Mouse (Mus musculus) CH12.LX (cell line): ENCODE measurements around the gene Ccdc148. TPM values are rescaled to one million over a fixed set of nuclear protein-coding genes. Genes with fewer than 3 reads are reported as not detected.

Experiments
- DNase-seq: peaks from one replicate; pipeline ENCODE4 v3.0.0-alpha.2; 2013; ENCODE audit errors: extremely low read depth
- H3K27ac ChIP-seq: 2 replicates; pipeline ENCODE4 v1.5.1; 2012; ENCODE audit warnings: low read depth, mild to moderate bottlenecking, control low read depth, moderate library complexity; ENCODE audit not compliant: insufficient read depth
- H3K27me3 ChIP-seq: replicated peaks from 2 replicates; pipeline ENCODE3; 2012; ENCODE audit warnings: inconsistent platforms
- H3K36me3 ChIP-seq, 2 experiments: replicated peaks in 1 of 2; 2 replicates each; pipeline versions ENCODE3 to v1.6.1; 2012; ENCODE audit warnings: inconsistent platforms in 1 of 2, low read length in 1 of 2, mild to moderate bottlenecking in 1 of 2, mixed read lengths in 1 of 2, moderate library complexity in 1 of 2; ENCODE audit not compliant: control insufficient read depth in 1 of 2, insufficient read depth in 1 of 2
- H3K4me1 ChIP-seq, 2 experiments: 2 replicates each; pipeline ENCODE4 v1.6.1; 2012; ENCODE audit warnings: inconsistent platforms in 1 of 2, moderate library complexity in 1 of 2; ENCODE audit not compliant: insufficient read depth in 2 of 2, control insufficient read depth in 1 of 2
- H3K4me2 ChIP-seq: 2 replicates; pipeline ENCODE4 v1.6.1; 2012; ENCODE audit warnings: low read depth, mild to moderate bottlenecking, control low read depth; ENCODE audit not compliant: poor library complexity, insufficient read depth, severe bottlenecking
- H3K4me3 ChIP-seq, 3 experiments: fragments of 150-350 bp in 1 of 3; sonication (generic) in 1 of 3; replicated peaks in 1 of 3; 2 replicates each; pipeline versions ENCODE3 to v1.5.1; 2011 to 2012; ENCODE audit warnings: low read depth in 2 of 3, low read length in 2 of 3, mild to moderate bottlenecking in 2 of 3, moderate library complexity in 2 of 3, control low read depth in 1 of 3, improper control_type of control experiment in 1 of 3, inconsistent platforms in 1 of 3, mixed read lengths in 1 of 3; ENCODE audit not compliant: poor library complexity in 1 of 3
- H3K79me2 ChIP-seq: replicated peaks from 2 replicates; pipeline ENCODE4 v1.6.1; 2012; ENCODE audit warnings: mild to moderate bottlenecking, moderate library complexity; ENCODE audit not compliant: control insufficient read depth, poor library complexity, insufficient read depth, severe bottlenecking; ENCODE audit errors: extremely low read depth
- H3K9ac ChIP-seq: 2 replicates; pipeline ENCODE4 v1.6.1; 2012; ENCODE audit warnings: low read depth, mild to moderate bottlenecking, control low read depth, moderate library complexity; ENCODE audit not compliant: insufficient read depth
- H3K9me3 ChIP-seq: replicated peaks from 2 replicates; pipeline ENCODE3; 2012; ENCODE audit warnings: low read length, inconsistent platforms, mixed read lengths
- BHLHE40 ChIP-seq: IDR thresholded peaks from 2 replicates; pipeline ENCODE4 v1.6.1; 2011; ENCODE audit warnings: mild to moderate bottlenecking, low read depth, low read length, improper control_type of control experiment
- CHD1 ChIP-seq: IDR thresholded peaks from 2 replicates; pipeline ENCODE4 v1.6.1; 2012; ENCODE audit warnings: low read depth, low read length, improper control_type of control experiment, inconsistent platforms
- CHD2 ChIP-seq: IDR thresholded peaks from 2 replicates; pipeline ENCODE4 v1.6.1; 2011; ENCODE audit warnings: low read length, improper control_type of control experiment
- CTCF ChIP-seq, 2 experiments: IDR thresholded peaks in 1 of 2; conservative IDR thresholded peaks in 1 of 2; 2 replicates each; pipeline ENCODE4 v1.5.1; 2011 to 2012; ENCODE audit warnings: low read depth in 2 of 2, low read length in 2 of 2, improper control_type of control experiment in 1 of 2, inconsistent platforms in 1 of 2, mild to moderate bottlenecking in 1 of 2, moderate library complexity in 1 of 2
- E2F4 ChIP-seq: IDR thresholded peaks from 2 replicates; pipeline ENCODE4 v1.6.1; 2011; ENCODE audit warnings: low read depth, low read length, improper control_type of control experiment; ENCODE audit not compliant: insufficient replicate concordance
- GABPA ChIP-seq: IDR thresholded peaks from 2 replicates; pipeline ENCODE4 v1.6.1; 2012; ENCODE audit warnings: low read depth, low read length, improper control_type of control experiment, inconsistent platforms; ENCODE audit not compliant: insufficient replicate concordance
- HCFC1 ChIP-seq: IDR thresholded peaks from 2 replicates; pipeline ENCODE4 v1.6.1; 2012; ENCODE audit warnings: low read depth, mild to moderate bottlenecking, inconsistent platforms, low read length, improper control_type of control experiment
- JUN ChIP-seq: IDR thresholded peaks from 2 replicates; pipeline ENCODE4 v1.6.1; 2011; ENCODE audit warnings: low read depth, mild to moderate bottlenecking, low read length, improper control_type of control experiment, moderate library complexity; ENCODE audit not compliant: insufficient read depth
- JUND ChIP-seq: conservative IDR thresholded peaks from 2 replicates; pipeline ENCODE4 v1.6.1; 2011; ENCODE audit warnings: low read depth, low read length, improper control_type of control experiment
- MAFK ChIP-seq: IDR thresholded peaks from 2 replicates; pipeline ENCODE4 v1.6.1; 2011; ENCODE audit warnings: low read length, improper control_type of control experiment; ENCODE audit not compliant: insufficient replicate concordance
- MAX ChIP-seq: IDR thresholded peaks from 2 replicates; pipeline ENCODE4 v1.6.1; 2011; ENCODE audit warnings: low read length, improper control_type of control experiment
- MAZ ChIP-seq: IDR thresholded peaks from 2 replicates; pipeline ENCODE4 v1.6.1; 2012; ENCODE audit warnings: low read depth, mild to moderate bottlenecking, inconsistent platforms, low read length, improper control_type of control experiment, moderate library complexity
- MEF2A ChIP-seq: IDR thresholded peaks from 2 replicates; pipeline ENCODE4 v1.6.1; 2014; ENCODE audit warnings: low read depth, mild to moderate bottlenecking, inconsistent platforms, low read length, improper control_type of control experiment, borderline replicate concordance
- NELFE ChIP-seq: IDR thresholded peaks from 2 replicates; pipeline ENCODE4 v1.6.1; 2011; ENCODE audit warnings: low read depth, low read length, improper control_type of control experiment
- PAX5 ChIP-seq: IDR thresholded peaks from 2 replicates; pipeline ENCODE4 v1.6.1; 2012; ENCODE audit warnings: low read length, inconsistent platforms, mixed read lengths
- POLR2A ChIP-seq: IDR thresholded peaks from 2 replicates; pipeline ENCODE4 v1.6.1; 2011; ENCODE audit warnings: low read depth, mild to moderate bottlenecking, improper control_type of control experiment, low read length
- RAD21 ChIP-seq: IDR thresholded peaks from 2 replicates; pipeline ENCODE4 v1.6.1; 2011; ENCODE audit warnings: low read depth, mild to moderate bottlenecking, low read length, improper control_type of control experiment, moderate library complexity
- SMC3 ChIP-seq: IDR thresholded peaks from 2 replicates; pipeline ENCODE4 v1.6.1; 2011; ENCODE audit warnings: low read depth, low read length, improper control_type of control experiment
- TBP ChIP-seq: conservative IDR thresholded peaks from 2 replicates; pipeline ENCODE4 v1.6.1; 2011; ENCODE audit warnings: low read depth, low read length, improper control_type of control experiment
- TCF12 ChIP-seq: IDR thresholded peaks from 2 replicates; pipeline ENCODE4 v1.6.1; 2014; ENCODE audit warnings: low read depth, mild to moderate bottlenecking, inconsistent platforms, low read length, improper control_type of control experiment
- UBTF ChIP-seq: IDR thresholded peaks from 2 replicates; pipeline ENCODE4 v1.6.1; 2012; ENCODE audit warnings: low read depth, mild to moderate bottlenecking, inconsistent platforms, low read length, improper control_type of control experiment, moderate library complexity
- USF1 ChIP-seq: IDR thresholded peaks from 2 replicates; pipeline ENCODE4 v1.6.1; 2014; ENCODE audit warnings: low read depth, mild to moderate bottlenecking, inconsistent platforms, low read length, improper control_type of control experiment
- USF2 ChIP-seq: conservative IDR thresholded peaks from 2 replicates; pipeline ENCODE4 v1.6.1; 2011; ENCODE audit warnings: low read depth, low read length, improper control_type of control experiment
- ZC3H11A ChIP-seq: IDR thresholded peaks from 2 replicates; pipeline ENCODE4 v1.6.1; 2012; ENCODE audit warnings: low read depth, mild to moderate bottlenecking, inconsistent platforms, low read length, improper control_type of control experiment
- ZKSCAN1 ChIP-seq: IDR thresholded peaks from 2 replicates; pipeline ENCODE4 v1.6.1; 2012; ENCODE audit warnings: low read depth, inconsistent platforms, low read length, improper control_type of control experiment, borderline replicate concordance
- ZNF384 ChIP-seq: IDR thresholded peaks from 2 replicates; pipeline ENCODE4 v1.6.1; 2012; ENCODE audit warnings: low read depth, low read length, improper control_type of control experiment, inconsistent platforms
- dilution Hi-C: fragments of 300-500 bp; cut with MboI; formaldehyde crosslinking; loops from 2 replicates; pipeline ENCODE4 v1.14.3; 2020; ENCODE audit warnings: low sequenced_read_pairs; ENCODE audit not compliant: extremely low pct_unique_long_range_greater_than_20kb, extremely low pct_ligation_motif_present
- in situ Hi-C: fragments of 300-500 bp; cut with MboI; formaldehyde crosslinking; loops from 3 replicates; pipeline ENCODE4 v1.14.3; 2019; ENCODE audit warnings: low sequenced_read_pairs, low pct_ligation_motif_present, low pct_unique_long_range_greater_than_20kb, mixed read lengths
- polyA plus RNA-seq: library from polyadenylated mRNA; unstranded; fragments of >175 nt; gene quantifications from 2 replicates; pipeline ENCODE4 v1.2.1, GENCODE M21; 2012; ENCODE audit warnings: low read depth; ENCODE audit not compliant: insufficient read length
- total RNA-seq, 2 experiments: library from RNA; depleted of rRNA; stranded (reverse); fragments of 300-350 nt in 1 of 2; fragments of >200 nt in 1 of 2; gene quantifications; 2 replicates each; pipeline ENCODE4 v1.2.3; 2012 to 2014

The Ccdc148 gene
- total and polyA plus RNA-seq, 3 experiments, result not detected

- no peak overlapping the region for H3K4me3 ChIP-seq
- no peaks in the 10 kb centered on the region for H3K79me2 ChIP-seq
- H3K27me3 ChIP-seq, result no peaks in the 10 kb centered on the region
- no peaks in the 10 kb centered on the region for H3K36me3 ChIP-seq
- H3K9me3 ChIP-seq, result peaks cover 70% of the 10 kb centered on the region
- dilution Hi-C loops, result no loop called here
- H3K9ac ChIP-seq, result no peak overlapping the region
- H3K27ac ChIP-seq, result no peak overlapping the region
- no peak for DNase-seq
- H3K4me2 ChIP-seq, result no peak overlapping the region
- in situ Hi-C loops, result no loop called here
- TF ChIP-seq SMC3, result no peak
- TF ChIP-seq NELFE, result no peak
- TF ChIP-seq USF2, result no peak
- TF ChIP-seq E2F4, result no peak
- TF ChIP-seq ZNF384, result no peak
- no peak for TF ChIP-seq JUND
- no peak for TF ChIP-seq TBP
- TF ChIP-seq PAX5, result no peak
- no peak for TF ChIP-seq POLR2A
- TF ChIP-seq GABPA, result no peak
- TF ChIP-seq ZKSCAN1, result no peak
- TF ChIP-seq MAX, result no peak
- TF ChIP-seq MAFK, result no peak
- no peak for TF ChIP-seq JUN
- no peaks in the 10 kb centered on the region for H3K4me1 ChIP-seq
Measured at GRCm38 (mm10) chr2:58844499-58844898, 316.0 kb downstream of the Ccdc148 start.

- Histone ChIP-seq H3K27ac (no peak overlapping the region), H3K27me3 (no peaks in the 10 kb centered on the region), H3K4me3 (no peak overlapping the region), H3K4me2 (no peak overlapping the region), H3K9me3 (peaks cover 67% of the 10 kb centered on the region), H3K36me3 (no peaks in the 10 kb centered on the region), H3K79me2 (no peaks in the 10 kb centered on the region), H3K9ac (no peak overlapping the region), H3K4me1 (no peaks in the 10 kb centered on the region)
- DNase-seq, result no peak
- in situ Hi-C loops, result no loop called here
- dilution Hi-C loops, result no loop called here
- TF ChIP-seq UBTF, result no peak
Measured at GRCm38 (mm10) chr2:58842443-58842842, 318.0 kb downstream of the Ccdc148 start.

DNA sequence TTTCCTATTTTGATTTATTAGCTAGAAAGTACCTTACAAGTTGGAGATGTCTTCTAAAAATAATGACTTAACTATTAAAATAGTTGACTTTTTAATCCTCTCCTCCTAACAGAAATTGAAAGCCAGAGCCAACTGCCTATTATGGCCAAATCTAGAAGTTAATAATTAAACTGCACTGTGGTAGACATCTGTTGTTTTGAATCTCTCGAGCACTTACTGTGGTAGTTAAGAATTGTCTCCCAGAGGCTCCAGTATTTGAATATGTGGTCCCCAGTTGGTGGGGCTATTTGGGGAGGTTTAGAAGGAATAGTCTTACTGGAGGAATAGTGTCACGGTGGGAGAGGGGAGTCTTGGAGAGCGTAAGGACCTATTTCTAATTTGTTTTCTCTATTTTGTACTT lies 319.5 kb downstream of the Ccdc148 start:
- Histone ChIP-seq H3K36me3 (no peaks in the 10 kb centered on the region), H3K4me1 (no peaks in the 10 kb centered on the region), H3K9ac (no peak overlapping the region), H3K4me2 (no peak overlapping the region), H3K79me2 (no peaks in the 10 kb centered on the region)
- DNase-seq, result no peak
- TF ChIP-seq HCFC1 (no peak), BHLHE40 (no peak), RAD21 (no peak), TBP (no peak), NELFE (no peak), ZC3H11A (no peak), POLR2A (no peak), MAZ (no peak), CTCF (conservative IDR thresholded peaks at IDR 0.05 in 1 of 2, IDR thresholded peaks at IDR 0.05 in 1 of 2; ENCODE audit: low read depth in 2 of 2, low read length in 2 of 2) (no peak), CHD1 (no peak), MEF2A (no peak), USF1 (no peak), PAX5 (no peak), TCF12 (no peak), CHD2 (no peak)
- TF ChIP-seq, all 38 proteins: peak for 0
- dilution Hi-C loops (no loop called here), in situ Hi-C loops (no loop called here)
- Histone ChIP-seq H3K27ac (no peak overlapping the region), H3K4me3 (no peak overlapping the region), H3K27me3 (no peaks in the 10 kb centered on the region), H3K9me3 (peaks cover 69% of the 10 kb centered on the region)
